Mouse (Mus musculus) erythroblast, embryonic 14.5 days (primary cell): ENCODE results near the gene Adprh. TPM values are rescaled to one million over a fixed set of nuclear protein-coding genes. Genes with fewer than 3 reads are reported as not detected.
A peak's percentile ranks its signal among the peaks of the same experiment; 100 is the strongest.

ENCODE experiments used
- H3K27me3 ChIP-seq: 2 replicates; pipeline ENCODE4 v1.6.1; 2012; ENCODE audit warnings: inconsistent platforms; ENCODE audit not compliant: control insufficient read depth
- H3K36me3 ChIP-seq: 2 replicates; pipeline ENCODE4 v1.6.1; 2012; ENCODE audit warnings: mild to moderate bottlenecking, inconsistent platforms; ENCODE audit not compliant: control insufficient read depth
- H3K4me1 ChIP-seq: 2 replicates; pipeline ENCODE4 v1.6.1; 2012; ENCODE audit warnings: inconsistent platforms; ENCODE audit not compliant: control insufficient read depth
- H3K4me3 ChIP-seq: replicated peaks from 2 replicates; pipeline ENCODE3; 2012; ENCODE audit warnings: moderate library complexity, mild to moderate bottlenecking, inconsistent platforms
- H3K9me3 ChIP-seq: 2 replicates; pipeline ENCODE4 v1.6.1; 2012; ENCODE audit warnings: low read length, inconsistent platforms, mixed read lengths; ENCODE audit not compliant: control insufficient read depth
- GATA1 ChIP-seq: IDR thresholded peaks from 2 replicates; pipeline ENCODE4 v1.6.1; 2012; ENCODE audit warnings: low read length, inconsistent platforms, mixed read lengths
- TAL1 ChIP-seq: IDR thresholded peaks from 3 replicates; pipeline ENCODE4 v1.6.1; 2012; ENCODE audit warnings: low read length, inconsistent platforms, mixed read lengths
- polyA plus RNA-seq: library from polyadenylated mRNA; stranded (reverse); fragments of >175 nt; gene quantifications from 2 replicates; pipeline ENCODE4 v1.2.3, GENCODE M21; 2012

Adprh gene
- polyA plus RNA-seq, 1 experiment, result 15.1 TPM

GRCm38 (mm10) chr16:38433514-38433913 lies 19.0 kb downstream of the Adprh start:
- H3K27me3 ChIP-seq, result no peaks in the 10 kb centered on the region
- TF ChIP-seq GATA1 (no peak), TAL1 (no peak)

GRCm38 (mm10) chr16:38432498-38433425 lies 19.7 kb downstream of the Adprh start, which contains the start of gene Pla1a:
TSS of gene Pla1a (minus strand) at chr16:38433145.
- TF ChIP-seq TAL1, result no peak
- no peak for TF ChIP-seq GATA1
- H3K36me3 ChIP-seq, result no peaks in the 10 kb centered on the region
- H3K9me3 ChIP-seq, result no peaks in the 10 kb centered on the region
- H3K4me1 ChIP-seq, result no peaks in the 10 kb centered on the region
- no peaks in the 10 kb centered on the region for H3K27me3 ChIP-seq
- peak within 1 kb of the TSS; percentile 21 for H3K4me3 ChIP-seq

More at GRCm38 (mm10) chr16:38433514-38433913, 19.0 kb downstream of the Adprh start:
- Histone ChIP-seq H3K4me1 (no peaks in the 10 kb centered on the region), H3K36me3 (no peaks in the 10 kb centered on the region), H3K4me3 (no peak overlapping the region), H3K9me3 (no peaks in the 10 kb centered on the region)

GRCm38 (mm10) chr16:38431446-38432185 lies 20.9 kb downstream of the Adprh start:
- Histone ChIP-seq H3K27me3 (no peaks in the 10 kb centered on the region), H3K36me3 (no peaks in the 10 kb centered on the region), H3K4me3 (peak overlapping the region; percentile 21), H3K4me1 (no peaks in the 10 kb centered on the region), H3K9me3 (no peaks in the 10 kb centered on the region)
- TF ChIP-seq TAL1, result no peak
- no peak for TF ChIP-seq GATA1

GRCm38 (mm10) chr16:38425799-38426198 lies 26.7 kb downstream of the Adprh start:
- Histone ChIP-seq H3K36me3 (no peaks in the 10 kb centered on the region), H3K9me3 (no peaks in the 10 kb centered on the region), H3K4me1 (no peaks in the 10 kb centered on the region), H3K4me3 (no peak overlapping the region), H3K27me3 (no peaks in the 10 kb centered on the region)
- no peak for TF ChIP-seq TAL1
- no peak for TF ChIP-seq GATA1

- no peaks in the 10 kb centered on the region for H3K36me3 ChIP-seq
- TF ChIP-seq TAL1 (no peak), GATA1 (no peak)
- H3K4me3 ChIP-seq, result no peak overlapping the region
- H3K27me3 ChIP-seq, result no peaks in the 10 kb centered on the region
- no peaks in the 10 kb centered on the region for H3K9me3 ChIP-seq
- H3K4me1 ChIP-seq, result no peaks in the 10 kb centered on the region
Observed at GRCm38 (mm10) chr16:38425374-38425773, 27.1 kb downstream of the Adprh start.

GRCm38 (mm10) chr16:38414953-38415352 lies 37.5 kb downstream of the Adprh start:
- no peak overlapping the region for H3K4me3 ChIP-seq
- no peaks in the 10 kb centered on the region; the same call in 1 of the 2 replicates for H3K27me3 ChIP-seq
- TF ChIP-seq GATA1 (no peak), TAL1 (no peak)
- no peaks in the 10 kb centered on the region; the same call in 1 of the 2 replicates for H3K36me3 ChIP-seq
- H3K4me1 ChIP-seq, result no peaks in the 10 kb centered on the region
- H3K9me3 ChIP-seq, result no peaks in the 10 kb centered on the region

- TF ChIP-seq TAL1 (no peak), GATA1 (no peak)
- no peak overlapping the region for H3K4me3 ChIP-seq
- H3K4me1 ChIP-seq, result peaks cover 6% of the 10 kb centered on the region
- no peaks in the 10 kb centered on the region for H3K9me3 ChIP-seq
- no peaks in the 10 kb centered on the region; the same call in 1 of the 2 replicates for H3K36me3 ChIP-seq
- H3K27me3 ChIP-seq, result peaks cover 3% of the 10 kb centered on the region
Observed at GRCm38 (mm10) chr16:38408416-38408815, 44.1 kb downstream of the Adprh start.

GRCm38 (mm10) chr16:38407584-38407983 lies 44.9 kb downstream of the Adprh start:
- Histone ChIP-seq H3K27me3 (peaks cover 3% of the 10 kb centered on the region), H3K36me3 (no peaks in the 10 kb centered on the region; the same call in 1 of the 2 replicates), H3K4me1 (peaks cover 6% of the 10 kb centered on the region), H3K9me3 (no peaks in the 10 kb centered on the region), H3K4me3 (no peak overlapping the region)
- TF ChIP-seq GATA1 (no peak), TAL1 (no peak)

GRCm38 (mm10) chr16:38406708-38407107 lies 45.8 kb downstream of the Adprh start:
- Histone ChIP-seq H3K36me3 (no peaks in the 10 kb centered on the region; the same call in 1 of the 2 replicates), H3K4me3 (no peak overlapping the region), H3K9me3 (no peaks in the 10 kb centered on the region), H3K4me1 (peaks cover 6% of the 10 kb centered on the region), H3K27me3 (peaks cover 3% of the 10 kb centered on the region)
- TF ChIP-seq GATA1 (no peak), TAL1 (no peak)
